Mouse (Mus musculus): ENCODE results near the gene Gtsf1. TPM values are rescaled to one million over a fixed set of nuclear protein-coding genes. Genes with fewer than 3 reads are reported as not detected.

The Gtsf1 gene
- polyA plus RNA-seq, 1 experiment from 2014 or later: not detected

- ATAC-seq (replicated peaks): no peak
- Histone ChIP-seq H3K4me3 (no peak overlapping the region), H3K9me3 (no peaks in the 10 kb centered on the region)
Observed at GRCm38 (mm10) chr15:103372461-103372860, 57.8 kb downstream of the Gtsf1 start.

GRCm38 (mm10) chr15:103371741-103372140 lies 58.5 kb downstream of the Gtsf1 start:
- Histone ChIP-seq H3K4me2 (no peak overlapping the region), H3K4me1 (peaks cover 3% of the 10 kb centered on the region), H3K27me3 (replicated peaks) (0 out of 2 replicates have a peak, but pooled peaks cover 7% of the 10 kb centered on the region), H3K9me3 (no peaks in the 10 kb centered on the region), H3K4me3 (no peak overlapping the region), H3K36me3 (replicated peaks) (no peaks in the 10 kb centered on the region), H3K27ac (no peak overlapping the region), H3K9ac (no peak overlapping the region)
- ATAC-seq (replicated peaks): no peak
- 90% methylated on average over 1 of the region's 1 CpGs for WGBS

More at GRCm38 (mm10) chr15:103372461-103372860, 57.8 kb downstream of the Gtsf1 start:
- H3K36me3 ChIP-seq (replicated peaks): no peaks in the 10 kb centered on the region
- no peak overlapping the region for H3K27ac ChIP-seq
- 0 out of 2 replicates have a peak, but pooled peaks cover 1% of the 10 kb centered on the region for H3K27me3 ChIP-seq (replicated peaks)
- H3K9ac ChIP-seq: no peak overlapping the region
- H3K4me2 ChIP-seq: no peak overlapping the region
- H3K4me1 ChIP-seq: no peaks in the 10 kb centered on the region

DNA sequence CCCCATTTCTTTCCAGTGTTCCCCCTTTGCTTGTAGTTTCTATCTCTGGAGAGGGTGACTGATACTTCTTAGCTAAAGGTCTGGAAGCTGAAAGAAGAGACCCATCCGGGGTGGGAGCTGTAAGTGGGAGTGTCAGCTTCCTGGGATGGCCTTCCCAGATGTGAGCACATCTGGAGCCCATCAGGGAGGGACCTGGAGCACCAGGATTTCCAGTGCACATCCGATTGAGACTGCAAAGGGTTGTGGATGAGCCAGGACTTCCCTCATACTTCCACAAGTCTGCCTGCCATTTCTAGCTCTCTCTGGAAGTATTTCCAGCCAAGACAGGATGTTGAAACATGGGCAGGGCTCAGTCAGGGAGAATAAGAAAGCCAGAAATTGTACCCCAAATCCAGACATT lies 59.1 kb downstream of the Gtsf1 start:
- Histone ChIP-seq H3K27me3 (replicated peaks) (peaks cover 7% of the 10 kb centered on the region; the same call in 1 of the 2 replicates), H3K4me2 (no peak overlapping the region), H3K27ac (no peak overlapping the region), H3K4me1 (peaks cover 9% of the 10 kb centered on the region), H3K4me3 (no peak overlapping the region), H3K36me3 (replicated peaks) (no peaks in the 10 kb centered on the region), H3K9ac (no peak overlapping the region), H3K9me3 (no peaks in the 10 kb centered on the region)
- WGBS: 47% methylated on average over 2 of the region's 2 CpGs
- ATAC-seq (replicated peaks): no peak

DNA sequence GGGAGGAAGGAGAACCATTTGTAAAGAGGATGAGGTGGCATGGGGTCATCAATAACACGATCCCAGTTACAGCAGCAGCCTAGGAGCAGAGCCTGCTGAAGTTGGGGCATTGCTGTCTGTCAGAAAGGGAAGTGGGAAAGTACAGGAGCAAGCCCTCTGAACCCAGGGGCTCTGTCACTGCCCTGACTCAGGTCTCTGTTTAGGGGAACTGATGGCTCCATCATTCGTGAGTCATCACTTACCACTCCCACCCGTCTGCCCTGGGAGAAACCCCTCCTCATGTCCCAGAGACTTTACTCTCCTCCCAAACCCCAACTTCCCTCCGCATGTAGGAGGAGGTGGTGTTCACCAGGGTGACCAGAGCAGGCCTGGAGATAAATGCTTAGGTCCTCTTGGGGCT lies 59.8 kb downstream of the Gtsf1 start:
- H3K9ac ChIP-seq: no peak overlapping the region
- 79% methylated on average over 4 of the region's 4 CpGs for WGBS
- H3K4me3 ChIP-seq: no peak overlapping the region
- ATAC-seq (replicated peaks): no peak
- peaks cover 16% of the 10 kb centered on the region for H3K4me1 ChIP-seq
- H3K27ac ChIP-seq: no peak overlapping the region
- H3K27me3 ChIP-seq (replicated peaks): peaks cover 12% of the 10 kb centered on the region; the same call in 1 of the 2 replicates
- H3K4me2 ChIP-seq: no peak overlapping the region
- no peaks in the 10 kb centered on the region for H3K9me3 ChIP-seq
- no peaks in the 10 kb centered on the region for H3K36me3 ChIP-seq (replicated peaks)

DNA sequence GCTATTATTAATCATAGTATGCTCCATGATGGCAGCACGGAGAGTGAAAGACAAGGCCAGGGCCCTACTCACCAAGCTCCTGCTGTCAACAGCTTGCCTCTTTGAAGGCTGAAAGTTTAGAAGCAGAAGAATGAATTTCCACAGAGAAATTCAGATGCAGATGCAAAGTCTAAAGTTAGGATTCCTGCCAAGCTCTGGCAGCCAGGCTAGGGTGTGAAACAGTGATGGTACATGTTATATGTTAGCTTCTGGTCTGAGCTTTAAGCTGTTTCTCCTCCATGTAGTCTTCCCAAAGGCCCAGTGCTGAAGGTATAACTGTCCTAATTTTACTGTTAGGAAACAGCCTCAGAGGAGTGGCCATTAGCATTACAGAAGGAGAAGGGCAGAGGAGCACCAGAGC lies 61.1 kb downstream of the Gtsf1 start:
- no peak overlapping the region for H3K9ac ChIP-seq
- peaks cover 17% of the 10 kb centered on the region for H3K4me1 ChIP-seq
- no peak overlapping the region for H3K4me2 ChIP-seq
- H3K4me3 ChIP-seq: no peak overlapping the region
- no peaks in the 10 kb centered on the region for H3K9me3 ChIP-seq
- H3K36me3 ChIP-seq (replicated peaks): no peaks in the 10 kb centered on the region
- 76% methylated on average over 1 of the region's 1 CpGs for WGBS
- ATAC-seq (replicated peaks): no peak
- peaks cover 12% of the 10 kb centered on the region; the same call in 1 of the 2 replicates for H3K27me3 ChIP-seq (replicated peaks)
- no peak overlapping the region for H3K27ac ChIP-seq

- Histone ChIP-seq H3K27me3 (replicated peaks) (peaks cover 12% of the 10 kb centered on the region; the same call in 1 of the 2 replicates), H3K27ac (no peak overlapping the region), H3K36me3 (replicated peaks) (no peaks in the 10 kb centered on the region), H3K4me2 (no peak overlapping the region), H3K4me3 (no peak overlapping the region), H3K9ac (no peak overlapping the region), H3K4me1 (peaks cover 17% of the 10 kb centered on the region), H3K9me3 (no peaks in the 10 kb centered on the region)
- WGBS: 82% methylated on average over 4 of the region's 4 CpGs
- ATAC-seq (replicated peaks): no peak
Observed at GRCm38 (mm10) chr15:103368179-103368940, 61.9 kb downstream of the Gtsf1 start.

DNA sequence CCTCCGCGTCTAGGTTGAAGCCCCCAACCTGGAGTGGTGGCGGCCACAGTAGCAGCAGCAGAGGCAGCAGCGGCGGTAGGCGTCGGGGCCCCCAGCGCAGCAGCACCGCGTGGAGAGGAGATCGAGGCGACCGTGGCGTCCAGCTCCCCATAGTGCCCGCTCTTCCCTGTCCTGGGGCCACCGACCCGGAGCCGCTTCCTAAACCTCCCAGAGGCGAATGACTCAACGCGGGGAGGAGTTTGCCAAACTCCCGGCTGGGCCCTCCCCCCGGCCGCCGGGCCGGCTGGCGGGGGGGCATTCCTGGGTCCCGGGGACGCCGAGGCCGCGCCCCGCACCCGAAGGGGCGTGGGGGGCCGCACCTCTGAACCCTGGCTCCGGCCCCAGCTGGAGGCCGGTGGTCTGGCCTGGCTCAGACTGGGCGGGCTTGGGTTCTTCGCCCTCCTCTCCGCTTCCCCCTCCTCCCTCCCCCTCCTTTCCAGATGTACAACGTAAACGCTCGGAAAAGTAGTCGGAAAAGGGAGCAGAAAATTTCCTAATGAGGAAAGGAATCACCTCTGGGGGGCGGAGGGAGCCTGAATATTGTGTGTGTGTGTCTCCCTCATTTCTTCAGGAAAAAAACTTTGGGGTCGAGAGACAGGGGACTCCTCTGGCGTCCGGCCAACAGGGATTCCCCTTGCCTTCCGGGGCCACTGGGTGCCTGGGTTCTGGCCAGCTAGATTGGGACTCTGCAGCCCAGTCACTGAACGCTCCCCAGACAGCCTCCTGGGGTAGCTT lies 63.7 kb downstream of the Gtsf1 start, which contains the start of gene Itga5:
Gene Itga5, minus strand, starts transcription at position 388 of the 774 bp plus-strand sequence.
- H3K9ac ChIP-seq: peak within 1 kb of the TSS; percentile 51
- H3K36me3 ChIP-seq (replicated peaks): no peaks in the 10 kb centered on the region
- H3K9me3 ChIP-seq: no peaks in the 10 kb centered on the region
- ATAC-seq (replicated peaks): peak; percentile 55
- H3K27ac ChIP-seq: no peak within 1 kb of the TSS
- peak within 1 kb of the TSS; percentile 94 for H3K4me2 ChIP-seq
- H3K4me3 ChIP-seq: peak within 1 kb of the TSS; percentile 44
- peaks cover 17% of the 10 kb centered on the region for H3K4me1 ChIP-seq
- peaks cover 12% of the 10 kb centered on the region; the same call in 1 of the 2 replicates for H3K27me3 ChIP-seq (replicated peaks)
- WGBS: under 1% methylated on average over 49 of the region's 51 CpGs

- no peaks in the 10 kb centered on the region for H3K36me3 ChIP-seq (replicated peaks)
Observed at GRCm38 (mm10) chr15:103365471-103366375, 64.5 kb downstream of the Gtsf1 start.

GRCm38 (mm10) chr15:103364761-103365160 lies 65.5 kb downstream of the Gtsf1 start:
- peaks cover 17% of the 10 kb centered on the region for H3K4me1 ChIP-seq
- peak overlapping the region; percentile 94; the same call in 1 of the 2 replicates for H3K4me2 ChIP-seq
- no peak for ATAC-seq (replicated peaks)
- peaks cover 12% of the 10 kb centered on the region; the same call in 1 of the 2 replicates for H3K27me3 ChIP-seq (replicated peaks)
- WGBS: 58% methylated on average over 4 of the region's 4 CpGs
- no peak overlapping the region for H3K27ac ChIP-seq
- H3K9ac ChIP-seq: no peak overlapping the region
- H3K36me3 ChIP-seq (replicated peaks): no peaks in the 10 kb centered on the region
- H3K9me3 ChIP-seq: no peaks in the 10 kb centered on the region
- no peak overlapping the region for H3K4me3 ChIP-seq

More at GRCm38 (mm10) chr15:103365471-103366375, 64.5 kb downstream of the Gtsf1 start:
- Histone ChIP-seq H3K4me3 (peak overlapping the region; percentile 44), H3K27me3 (replicated peaks) (peaks cover 12% of the 10 kb centered on the region; the same call in 1 of the 2 replicates), H3K4me1 (peaks cover 17% of the 10 kb centered on the region), H3K9me3 (no peaks in the 10 kb centered on the region), H3K27ac (no peak overlapping the region), H3K9ac (peak overlapping the region; percentile 51), H3K4me2 (peak overlapping the region; percentile 94)
- ATAC-seq (replicated peaks): peak; percentile 59
- WGBS: 1% methylated on average over 51 of the region's 51 CpGs

- no peak overlapping the region for H3K4me3 ChIP-seq
- WGBS: 58% methylated on average over 1 of the region's 1 CpGs
- H3K9me3 ChIP-seq: no peaks in the 10 kb centered on the region
- H3K36me3 ChIP-seq (replicated peaks): no peaks in the 10 kb centered on the region
- no peak overlapping the region for H3K9ac ChIP-seq
- H3K27ac ChIP-seq: no peak overlapping the region
- peaks cover 12% of the 10 kb centered on the region; the same call in 1 of the 2 replicates for H3K27me3 ChIP-seq (replicated peaks)
- no peak overlapping the region for H3K4me2 ChIP-seq
- H3K4me1 ChIP-seq: peaks cover 17% of the 10 kb centered on the region
- no peak for ATAC-seq (replicated peaks)
Observed at GRCm38 (mm10) chr15:103363809-103364208, 66.5 kb downstream of the Gtsf1 start.

GRCm38 (mm10) chr15:103362950-103363349 lies 67.3 kb downstream of the Gtsf1 start:
- Histone ChIP-seq H3K4me3 (no peak overlapping the region), H3K4me1 (peaks cover 17% of the 10 kb centered on the region), H3K9ac (no peak overlapping the region), H3K9me3 (no peaks in the 10 kb centered on the region), H3K27ac (no peak overlapping the region), H3K27me3 (replicated peaks) (peaks cover 12% of the 10 kb centered on the region; the same call in 1 of the 2 replicates), H3K4me2 (no peak overlapping the region), H3K36me3 (replicated peaks) (no peaks in the 10 kb centered on the region)
- 95% methylated on average over 3 of the region's 3 CpGs for WGBS
- no peak for ATAC-seq (replicated peaks)

All from midbrain, embryonic 15.5 days (tissue).